In genomic region chr5:64579494-64580339, GRCm38 (mm10) we compare ENCODE assay signal across 8 mouse cellular contexts.
A peak's percentile ranks its signal among the peaks of the same experiment; 100 is the strongest.
DNase-seq lines count a peak whose midpoint lies in the region; ATAC-seq and TF ChIP-seq lines count a peak whose summit lies in the region.

No protein-coding gene starts in this region.

- no peaks in the 10 kb centered on the region for H3K27me3 ChIP-seq in ES-Bruce4 (ENCODE audit: control insufficient read depth, insufficient read depth, low read length, poor library complexity, severe bottlenecking)
- no peaks in the 10 kb centered on the region for H3K27me3 ChIP-seq in forebrain, embryonic 12.5 days
- H3K27me3 ChIP-seq in limb, embryonic 12.5 days, result no peaks in the 10 kb centered on the region; the same call in 1 of the 2 replicates
- no peaks in the 10 kb centered on the region for H3K27me3 ChIP-seq in midbrain, embryonic 12.5 days

- H3K27ac ChIP-seq in ES-Bruce4 (ENCODE audit: insufficient read depth, low read length), result peak overlapping the region; percentile 98
- H3K27ac ChIP-seq in forebrain, embryonic 12.5 days, result peak overlapping the region; percentile 66; the same call in 1 of the 2 replicates
- H3K27ac ChIP-seq in limb, embryonic 12.5 days, result peak overlapping the region; percentile 79
- peak overlapping the region; percentile 32; the same call in 1 of the 2 replicates for H3K27ac ChIP-seq in midbrain, embryonic 12.5 days (replicated peaks)

- 9% methylated on average over 14 of the region's 14 CpGs for WGBS in forebrain, embryonic 12.5 days
- WGBS in limb, embryonic 12.5 days, result 5% methylated on average over 14 of the region's 14 CpGs
- WGBS in midbrain, embryonic 12.5 days, result 10% methylated on average over 14 of the region's 14 CpGs

- peak overlapping the region; percentile 44 for H3K4me2 ChIP-seq in forebrain, embryonic 12.5 days
- H3K4me2 ChIP-seq in limb, embryonic 12.5 days, result peak overlapping the region; percentile 47
- peak overlapping the region; percentile 32 for H3K4me2 ChIP-seq in midbrain, embryonic 12.5 days (replicated peaks)

- ATAC-seq in forebrain, embryonic 12.5 days (ENCODE audit: low FRiP score), result peak; percentile 84
- peak; percentile 38 to 66 for ATAC-seq in hematopoietic stem cell, adult 5-6 weeks (replicated peaks in 1 of 2; ENCODE audit: insufficient read depth in 1 of 2, low FRiP score in 2 of 2, low TSS enrichment in 1 of 2, low read depth in 1 of 2, poor library complexity in 2 of 2, severe bottlenecking in 2 of 2)
- peak; percentile 39; the same call in 1 of the 2 replicates for ATAC-seq in limb, embryonic 12.5 days (ENCODE audit: insufficient number of reproducible peaks, insufficient read depth, low FRiP score, low TSS enrichment, low read depth)
- peak; percentile 77 for ATAC-seq in midbrain, embryonic 12.5 days (ENCODE audit: low FRiP score, low read depth)

- H3K4me1 ChIP-seq in ES-Bruce4 (ENCODE audit: control insufficient read depth, insufficient read depth, low read length), result peaks cover 6% of the 10 kb centered on the region
- peaks cover 16% of the 10 kb centered on the region for H3K4me1 ChIP-seq in forebrain, embryonic 12.5 days
- H3K4me1 ChIP-seq in limb, embryonic 12.5 days (replicated peaks), result peaks cover 32% of the 10 kb centered on the region
- H3K4me1 ChIP-seq in midbrain, embryonic 12.5 days, result peaks cover 13% of the 10 kb centered on the region

- H3K9me3 ChIP-seq in ES-Bruce4 (replicated peaks; ENCODE audit: control insufficient read depth, insufficient read depth, low read length, poor library complexity, severe bottlenecking), result no peaks in the 10 kb centered on the region
- H3K9me3 ChIP-seq in forebrain, embryonic 12.5 days, result no peaks in the 10 kb centered on the region
- no peaks in the 10 kb centered on the region for H3K9me3 ChIP-seq in limb, embryonic 12.5 days
- no peaks in the 10 kb centered on the region for H3K9me3 ChIP-seq in midbrain, embryonic 12.5 days

- no peak for TF ChIP-seq CTCF in ES-Bruce4 (IDR thresholded peaks at IDR 0.05; ENCODE audit: low read depth, low read length)

- peak; percentile 80 for DNase-seq in adrenal gland, adult 2 months
- DNase-seq in frontal cortex, postnatal 14 days (ENCODE audit: low spot score in 2 of 2), result no peak
- DNase-seq in left cerebral cortex, adult 8-10 months (ENCODE audit: low spot score in 2 of 2), result no peak

- H3K9ac ChIP-seq in ES-Bruce4 (ENCODE audit: low read depth, poor library complexity, severe bottlenecking), result no peak overlapping the region; the same call in 1 of the 2 replicates
- H3K9ac ChIP-seq in forebrain, embryonic 12.5 days, result no peak overlapping the region
- peak overlapping the region; percentile 40; the same call in 1 of the 2 replicates for H3K9ac ChIP-seq in limb, embryonic 12.5 days (replicated peaks)
- peak overlapping the region; percentile 26; the same call in 1 of the 2 replicates for H3K9ac ChIP-seq in midbrain, embryonic 12.5 days (replicated peaks)

- H3K4me3 ChIP-seq in ES-Bruce4 (ENCODE audit: low read depth, low read length), result no peak overlapping the region; the same call in 1 of the 2 replicates
- H3K4me3 ChIP-seq in forebrain, embryonic 12.5 days (replicated peaks), result no peak overlapping the region
- H3K4me3 ChIP-seq in limb, embryonic 12.5 days (replicated peaks), result no peak overlapping the region
- no peak overlapping the region for H3K4me3 ChIP-seq in midbrain, embryonic 12.5 days

- H3K36me3 ChIP-seq in ES-Bruce4 (ENCODE audit: control insufficient read depth, insufficient read depth, low read length, poor library complexity, severe bottlenecking), result no peaks in the 10 kb centered on the region
- no peaks in the 10 kb centered on the region for H3K36me3 ChIP-seq in forebrain, embryonic 12.5 days (replicated peaks)
- no peaks in the 10 kb centered on the region for H3K36me3 ChIP-seq in limb, embryonic 12.5 days
- no peaks in the 10 kb centered on the region for H3K36me3 ChIP-seq in midbrain, embryonic 12.5 days

- TF ChIP-seq POLR2A in ES-Bruce4 (IDR thresholded peaks at IDR 0.05; ENCODE audit: insufficient read depth, low read length), result no peak

- 0 out of 2 replicates have a peak, but pooled peaks have one; percentile 47 for TF ChIP-seq EP300 in ES-Bruce4 (IDR thresholded peaks at IDR 0.05; ENCODE audit: insufficient read depth, low read depth, low read length)

Comparison
In these comparisons a context has a peak if more than half of its experiments do, and no peak if none do; other contexts are left out.
1. H3K27ac ChIP-seq: peak in every context shown above with its lines; median percentile 98 in ES-Bruce4; 79 in limb, embryonic 12.5 days; 66 in forebrain, embryonic 12.5 days; 32 in midbrain, embryonic 12.5 days.
2. H3K9ac ChIP-seq: peak in limb, embryonic 12.5 days (single experiment) and midbrain, embryonic 12.5 days (single experiment); none in ES-Bruce4 (single experiment) and forebrain, embryonic 12.5 days (single experiment).
3. Peak in every context shown above with its lines, with median percentiles within 50 percentile points of each other: ATAC-seq and H3K4me2 ChIP-seq.